Mouse (Mus musculus) testis, adult 2 months (tissue): ENCODE results near the gene Riok1. TPM values are rescaled to one million over a fixed set of nuclear protein-coding genes. Genes with fewer than 3 reads are reported as not detected.

Experiments used
- H3K27ac ChIP-seq: fragments of 200-500 bp; 2 replicates; pipeline ENCODE4 v1.5.1; 2012; ENCODE audit warnings: low read depth, low read length; ENCODE audit not compliant: control insufficient read depth, insufficient read depth
- H3K27me3 ChIP-seq: fragments of 200-500 bp; 2 replicates; pipeline ENCODE4 v1.6.1; 2012; ENCODE audit warnings: mild to moderate bottlenecking, low read length, moderate library complexity; ENCODE audit not compliant: control insufficient read depth, insufficient read depth
- H3K36me3 ChIP-seq: fragments of 200-500 bp; 2 replicates; pipeline ENCODE4 v1.6.1; 2012; ENCODE audit warnings: mild to moderate bottlenecking, low read length; ENCODE audit not compliant: control insufficient read depth, insufficient read depth
- H3K4me1 ChIP-seq: fragments of 200-500 bp; 2 replicates; pipeline ENCODE4 v1.6.1; 2012; ENCODE audit warnings: low read length; ENCODE audit not compliant: control insufficient read depth, insufficient read depth
- H3K4me3 ChIP-seq: fragments of 200-500 bp; 2 replicates; pipeline ENCODE4 v1.5.1; 2012; ENCODE audit warnings: low read depth, mild to moderate bottlenecking, low read length, moderate library complexity, mixed read lengths; ENCODE audit not compliant: control insufficient read depth
- CTCF ChIP-seq: fragments of 200-500 bp; IDR thresholded peaks from 2 replicates; pipeline ENCODE4 v1.5.1; 2012; ENCODE audit warnings: low read depth, mild to moderate bottlenecking, inconsistent platforms, low read length, moderate library complexity; ENCODE audit not compliant: control insufficient read depth, insufficient read depth, insufficient replicate concordance
- POLR2A ChIP-seq: fragments of 200-500 bp; IDR thresholded peaks from 2 replicates; pipeline ENCODE4 v1.6.1; 2012; ENCODE audit warnings: low read depth, mild to moderate bottlenecking, inconsistent platforms, low read length, moderate library complexity; ENCODE audit not compliant: control insufficient read depth
- polyA plus RNA-seq: library from polyadenylated mRNA; depleted of rRNA; stranded (reverse); fragments of >200 nt; gene quantifications from 2 replicates; pipeline ENCODE4 v1.2.3, GENCODE M21; 2012

The Riok1 gene
- polyA plus RNA-seq, 1 experiment = 9.9 TPM

GRCm38 (mm10) chr13:38002461-38002860, 34.3 kb upstream of the Riok1 start:
- Histone ChIP-seq H3K27ac (no peak overlapping the region), H3K4me3 (no peak overlapping the region), H3K36me3 (no peaks in the 10 kb centered on the region), H3K27me3 (no peaks in the 10 kb centered on the region), H3K4me1 (no peaks in the 10 kb centered on the region)
- TF ChIP-seq POLR2A (no peak), CTCF (no peak)

GRCm38 (mm10) chr13:38007972-38008371, 28.8 kb upstream of the Riok1 start:
- Histone ChIP-seq H3K4me3 (no peak overlapping the region), H3K27ac (no peak overlapping the region), H3K4me1 (no peaks in the 10 kb centered on the region; the same call in 1 of the 2 replicates), H3K36me3 (no peaks in the 10 kb centered on the region), H3K27me3 (no peaks in the 10 kb centered on the region)
- TF ChIP-seq CTCF = no peak
- TF ChIP-seq POLR2A = no peak

- TF ChIP-seq CTCF (no peak), POLR2A (no peak)
- Histone ChIP-seq H3K27ac (no peak overlapping the region), H3K27me3 (no peaks in the 10 kb centered on the region), H3K4me1 (no peaks in the 10 kb centered on the region; the same call in 1 of the 2 replicates), H3K4me3 (no peak overlapping the region; the same call in 1 of the 2 replicates), H3K36me3 (no peaks in the 10 kb centered on the region)
Measured at GRCm38 (mm10) chr13:38009721-38010408, 26.9 kb upstream of the Riok1 start.

GRCm38 (mm10) chr13:38010444-38010910, 26.3 kb upstream of the Riok1 start:
- Histone ChIP-seq H3K27ac (no peak overlapping the region), H3K4me1 (no peaks in the 10 kb centered on the region; the same call in 1 of the 2 replicates), H3K27me3 (no peaks in the 10 kb centered on the region), H3K36me3 (no peaks in the 10 kb centered on the region), H3K4me3 (no peak overlapping the region)
- TF ChIP-seq POLR2A = no peak
- TF ChIP-seq CTCF = no peak

- Histone ChIP-seq H3K4me3 (no peak overlapping the region), H3K36me3 (no peaks in the 10 kb centered on the region), H3K27ac (no peak overlapping the region), H3K27me3 (no peaks in the 10 kb centered on the region), H3K4me1 (no peaks in the 10 kb centered on the region; the same call in 1 of the 2 replicates)
- TF ChIP-seq POLR2A (no peak), CTCF (no peak)
Measured at GRCm38 (mm10) chr13:38012436-38012835, 24.4 kb upstream of the Riok1 start.

GRCm38 (mm10) chr13:38015591-38015990, 21.2 kb upstream of the Riok1 start:
- no peaks in the 10 kb centered on the region for H3K36me3 ChIP-seq
- TF ChIP-seq POLR2A (no peak), CTCF (no peak)
- H3K27me3 ChIP-seq = no peaks in the 10 kb centered on the region
- no peaks in the 10 kb centered on the region for H3K4me1 ChIP-seq
- no peak overlapping the region for H3K27ac ChIP-seq
- no peak overlapping the region for H3K4me3 ChIP-seq

- H3K36me3 ChIP-seq = no peaks in the 10 kb centered on the region
- peaks cover 3% of the 10 kb centered on the region for H3K4me1 ChIP-seq
- H3K4me3 ChIP-seq = no peak overlapping the region
- H3K27me3 ChIP-seq = no peaks in the 10 kb centered on the region
- TF ChIP-seq CTCF (no peak), POLR2A (no peak)
- no peak overlapping the region for H3K27ac ChIP-seq
Measured at GRCm38 (mm10) chr13:38018791-38019190, 18.0 kb upstream of the Riok1 start.

- H3K36me3 ChIP-seq = no peaks in the 10 kb centered on the region
- TF ChIP-seq CTCF (peak; percentile 35; the same call in 1 of the 2 replicates), POLR2A (no peak)
- H3K27me3 ChIP-seq = no peaks in the 10 kb centered on the region
- no peak overlapping the region for H3K4me3 ChIP-seq
- no peak overlapping the region for H3K27ac ChIP-seq
- peaks cover 5% of the 10 kb centered on the region for H3K4me1 ChIP-seq
Measured at GRCm38 (mm10) chr13:38025874-38026273, 10.9 kb upstream of the Riok1 start.
